Comparison of ENCODE assay signal across 12 mouse cellular contexts in the genomic region with DNA sequence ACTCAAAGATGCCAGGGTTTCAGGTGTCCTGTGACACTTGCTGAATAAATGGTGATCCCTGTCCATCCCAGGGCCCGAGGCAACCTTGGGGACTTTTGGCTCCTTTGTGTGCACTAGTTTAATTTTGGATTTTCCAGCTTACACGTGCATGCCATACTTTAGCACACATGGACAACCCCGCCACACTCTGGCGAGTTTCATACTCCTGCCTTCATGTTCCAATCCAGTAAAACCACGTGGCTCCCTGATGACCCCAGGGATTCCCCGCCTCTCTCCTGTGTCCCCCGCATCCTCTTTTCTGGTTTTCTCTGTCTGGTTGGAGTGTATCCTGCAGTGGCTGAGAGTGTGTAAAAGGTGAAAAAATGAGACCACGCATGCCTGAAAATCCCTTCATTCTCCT.
"Had no signal": no experiment of that assay in that cellular context is flagged by ENCODE, and none has a peak within 500 bp of the region (broad histone marks: within the 10 kb centered on the region; RNA-seq: fewer than 3 reads in every experiment).

No protein-coding gene starts in this region.

- H3K9me3 ChIP-seq: limb, embryonic 10.5 days; liver, embryonic 15.5 days; midbrain, embryonic 10.5 days; midbrain, embryonic 15.5 days had no signal

- H3K36me3 ChIP-seq: limb, embryonic 10.5 days; liver, embryonic 15.5 days; midbrain, embryonic 10.5 days; midbrain, embryonic 15.5 days had no signal

- DNase-seq: kidney, adult 18-20 months; kidney, postnatal 10 days; lung, adult 2 months; lung, postnatal 4 days; right cerebral cortex, postnatal 14 days had no signal

- H3K27ac ChIP-seq: left cerebral cortex, adult 2 months; limb, embryonic 10.5 days; liver, embryonic 15.5 days; midbrain, embryonic 10.5 days; midbrain, embryonic 15.5 days had no signal

- H3K4me2 ChIP-seq: liver, embryonic 11.5 days; liver, embryonic 15.5 days; midbrain, embryonic 15.5 days had no signal

- ATAC-seq: lung, postnatal 0 days; midbrain, embryonic 15.5 days had no signal

- H3K4me3 ChIP-seq: left cerebral cortex, adult 2 months; limb, embryonic 10.5 days; liver, embryonic 15.5 days; midbrain, embryonic 10.5 days; midbrain, embryonic 15.5 days had no signal

- H3K27me3 ChIP-seq: midbrain, embryonic 15.5 days had no signal

- H3K4me1 ChIP-seq: liver, embryonic 15.5 days; midbrain, embryonic 15.5 days had no signal

- H3K9ac ChIP-seq: liver, embryonic 15.5 days; midbrain, embryonic 15.5 days had no signal
